Mouse (Mus musculus) kidney, postnatal 4 days (tissue): ENCODE data around the gene Sco2.

Source experiments
- DNase-seq, 2 experiments: peaks; one replicate each; pipeline ENCODE4 v3.0.0; 2021; ENCODE audit warnings: mixed read lengths in 2 of 2

The Sco2 gene

DNA sequence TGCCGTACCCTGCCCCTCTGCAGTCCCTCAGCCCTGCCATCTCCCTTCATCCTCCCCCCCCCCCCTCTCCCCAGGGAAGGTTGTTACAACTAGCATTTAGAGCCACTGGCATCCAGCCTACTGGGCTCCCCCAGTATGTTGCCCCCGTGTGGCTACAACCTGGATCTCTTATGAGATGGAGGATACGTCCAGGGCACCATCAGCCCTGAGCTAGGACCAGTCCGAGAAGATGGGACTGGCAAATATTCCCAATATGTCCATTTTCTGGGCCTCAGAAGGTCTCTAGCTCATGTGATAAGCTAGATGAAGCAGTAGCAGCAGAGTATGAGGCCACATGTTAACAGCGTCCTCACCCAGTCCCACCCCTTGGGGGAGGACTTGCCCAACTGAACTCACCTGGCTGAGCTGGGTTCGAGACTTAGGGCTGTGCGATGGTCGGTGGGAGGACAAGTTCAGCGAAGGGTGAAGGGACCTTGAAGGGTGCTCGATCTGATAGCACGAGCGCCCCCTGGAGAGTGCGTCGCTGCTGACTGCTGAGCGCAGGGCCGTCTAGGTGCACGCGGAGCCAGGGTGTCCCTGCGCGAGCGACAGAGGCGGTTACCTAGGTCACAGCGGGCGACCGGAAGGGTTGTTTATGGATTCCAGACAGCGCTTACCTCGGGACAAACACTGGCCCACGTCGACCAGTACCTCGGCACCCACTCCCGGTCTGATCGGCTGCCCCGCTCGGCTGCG is 452 bp downstream of the Sco2 start:
- peak; percentile 92 to 95 for DNase-seq

DNA sequence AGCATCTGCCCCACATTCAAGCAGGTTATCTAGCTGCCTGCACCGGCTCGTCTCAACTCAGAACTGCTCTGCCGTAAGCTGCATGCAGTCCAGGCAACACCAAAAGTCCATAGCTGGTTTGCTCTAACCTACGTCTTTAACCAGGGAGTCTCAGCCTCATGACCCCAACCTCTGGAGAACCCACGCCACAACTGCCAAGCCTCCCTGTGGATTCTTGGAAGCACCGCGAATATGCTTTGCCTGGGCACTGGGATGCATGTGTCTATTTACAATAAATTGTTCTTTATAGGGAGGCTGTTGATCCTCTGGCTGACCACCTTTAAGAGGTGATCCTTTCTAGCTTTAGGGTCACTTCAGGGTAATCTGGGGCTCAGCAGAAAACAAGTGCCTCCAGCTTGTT is 1.1 kb downstream of the Sco2 start:
- no peak for DNase-seq

DNA sequence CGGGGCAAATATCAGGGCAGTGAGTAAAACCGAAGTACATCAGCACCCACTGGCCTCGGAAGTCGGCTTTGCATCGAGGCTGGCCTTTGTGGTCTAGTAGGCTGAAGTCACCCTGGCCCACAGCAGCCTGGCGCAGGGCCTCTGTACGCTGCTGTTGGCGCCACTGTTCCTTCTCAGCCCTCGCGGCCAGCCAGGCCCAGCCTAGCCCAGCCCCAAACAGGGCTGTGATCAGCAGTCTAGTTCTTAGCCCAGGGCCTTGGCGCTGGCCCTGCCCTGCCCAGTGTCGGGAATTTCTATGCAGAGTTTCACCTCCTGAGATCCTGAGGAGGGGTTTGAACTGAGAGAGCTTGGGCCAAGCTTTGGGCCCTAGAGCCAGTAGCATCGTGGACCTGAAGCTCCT is 1.6 kb downstream of the Sco2 start:
- no peak for DNase-seq

DNA sequence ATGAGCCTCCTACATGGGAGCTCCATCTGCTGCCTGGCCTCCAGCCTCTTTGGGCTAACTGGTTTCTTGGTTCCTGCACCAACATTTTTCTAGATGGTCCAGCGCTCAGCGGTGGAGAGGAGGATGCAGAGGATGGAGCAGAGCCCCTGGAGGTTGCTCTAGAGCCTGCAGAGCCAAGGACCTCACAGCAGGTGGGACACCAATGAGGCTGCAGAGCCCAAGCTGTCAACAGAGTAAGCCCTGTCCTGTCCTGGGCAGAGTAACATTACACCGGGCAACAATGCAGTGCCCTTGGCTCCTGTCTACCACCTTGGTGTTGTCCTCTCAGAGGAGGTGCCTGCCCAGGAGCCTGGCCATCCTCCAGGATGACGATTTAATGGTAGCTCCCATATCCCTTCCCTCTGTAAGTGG is 8.5 kb downstream of the Sco2 start:
- DNase-seq = no peak

DNA sequence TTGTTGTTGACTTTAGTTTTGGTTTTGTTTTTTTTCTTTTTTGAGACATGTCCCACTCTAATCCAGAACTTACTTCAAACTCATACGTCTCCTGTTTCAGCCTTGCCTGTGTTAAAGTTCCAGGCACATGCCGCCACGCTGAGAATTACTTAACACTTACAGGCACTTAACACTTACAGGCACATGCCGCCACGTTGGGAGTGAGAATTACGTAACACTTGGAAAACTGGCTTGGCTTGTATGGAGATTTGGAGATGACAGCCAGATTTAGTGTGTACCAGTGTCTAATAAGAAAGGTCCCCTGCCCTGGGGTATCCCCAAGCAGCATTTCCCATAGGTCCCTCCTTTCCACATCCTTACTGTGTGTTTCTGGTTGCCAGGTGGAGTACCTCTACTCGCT is 10.6 kb downstream of the Sco2 start:
- no peak for DNase-seq

DNA sequence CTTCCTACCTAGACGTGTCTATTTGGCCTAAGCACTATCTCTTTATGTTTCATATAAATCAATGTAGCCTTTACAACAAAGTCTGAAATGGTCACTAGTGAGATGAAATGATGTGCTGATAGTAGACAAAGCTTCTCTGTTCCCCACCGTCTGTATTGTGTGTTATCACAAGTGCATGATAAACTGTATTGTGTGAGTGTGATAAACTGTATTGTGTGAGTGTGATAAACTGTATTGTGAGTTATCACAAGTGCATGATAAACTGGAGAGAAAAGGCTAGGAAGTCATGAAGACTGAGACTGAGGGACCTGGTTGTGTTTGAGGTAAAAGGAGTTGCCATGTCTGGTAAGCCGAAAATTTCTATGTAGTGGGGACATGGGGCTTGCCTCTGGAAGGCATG is 14.9 kb downstream of the Sco2 start:
- no peak for DNase-seq

DNA sequence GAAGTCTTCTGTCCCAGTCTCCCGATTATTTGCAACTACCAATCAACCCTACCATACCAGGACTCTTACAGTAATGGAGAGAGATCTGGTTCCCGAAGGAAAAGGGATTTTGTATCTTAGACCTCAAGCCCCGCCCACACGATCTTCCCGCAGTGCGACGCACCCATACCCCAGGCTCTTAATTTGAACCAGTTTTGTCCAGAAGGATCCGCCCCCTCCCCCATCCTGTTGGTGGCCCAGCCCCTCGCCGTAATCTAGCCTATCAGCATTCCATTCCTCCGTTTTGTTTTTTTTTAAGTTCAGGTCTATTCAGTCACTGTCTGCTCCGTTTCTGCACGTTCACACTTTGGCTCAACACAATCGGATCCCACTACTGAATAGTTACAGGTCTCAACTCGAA is 17.3 kb downstream of the Sco2 start:
- DNase-seq = peak; percentile 92 to 95

DNA sequence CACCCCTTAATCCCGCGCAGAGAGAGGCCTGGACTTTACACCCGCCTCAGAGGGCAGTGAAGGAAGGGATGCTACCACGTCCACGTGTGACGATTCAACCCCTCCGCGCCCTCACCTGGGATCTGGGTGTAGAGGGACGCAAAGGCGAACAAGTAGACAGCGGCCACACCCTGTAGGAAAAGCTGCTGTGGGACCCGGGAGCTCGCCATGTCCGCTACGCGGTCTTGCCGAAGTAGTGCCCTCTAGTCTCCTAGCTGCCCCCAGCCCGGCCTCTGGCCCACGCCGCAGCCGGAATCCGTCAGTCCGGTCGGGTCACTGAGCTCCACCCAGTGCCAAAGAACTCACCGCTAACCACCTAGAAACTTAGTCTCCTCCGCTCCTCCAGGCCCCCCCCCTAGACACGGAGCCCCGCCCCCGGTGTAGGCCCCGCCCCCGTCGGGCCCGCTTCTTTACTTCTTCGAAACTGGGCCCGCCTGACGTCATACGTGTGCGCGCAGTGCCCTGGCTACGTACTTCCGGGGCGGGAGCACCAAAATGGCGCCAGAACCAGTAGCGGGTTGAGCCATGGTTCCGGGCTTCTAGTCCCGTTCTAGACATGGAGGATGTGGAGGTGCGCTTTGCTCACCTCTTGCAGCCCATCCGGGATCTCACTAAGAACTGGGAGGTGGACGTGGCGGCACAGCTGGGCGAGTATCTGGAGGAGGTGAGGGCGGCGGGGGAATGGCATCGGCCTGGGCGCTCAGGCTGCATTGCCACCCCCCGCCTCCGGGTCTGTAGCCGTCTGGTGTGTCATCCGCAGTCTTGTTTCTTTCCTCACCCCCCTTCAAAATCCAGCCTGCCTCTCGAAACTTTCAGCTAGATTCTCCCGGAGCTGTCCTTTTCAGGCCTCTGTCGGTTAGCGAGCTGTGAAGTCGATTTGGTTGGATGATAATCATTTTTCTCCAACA is 18.1 kb downstream of the Sco2 start, which contains the start of the genes Lmf2 and Ncaph2:
Gene Lmf2, minus strand, starts transcription at position 419 of the 947 bp plus-strand sequence.
Gene Ncaph2, plus strand, starts transcription at position 479 of the 947 bp plus-strand sequence.
- peak; percentile 98 to 99 for DNase-seq

DNA sequence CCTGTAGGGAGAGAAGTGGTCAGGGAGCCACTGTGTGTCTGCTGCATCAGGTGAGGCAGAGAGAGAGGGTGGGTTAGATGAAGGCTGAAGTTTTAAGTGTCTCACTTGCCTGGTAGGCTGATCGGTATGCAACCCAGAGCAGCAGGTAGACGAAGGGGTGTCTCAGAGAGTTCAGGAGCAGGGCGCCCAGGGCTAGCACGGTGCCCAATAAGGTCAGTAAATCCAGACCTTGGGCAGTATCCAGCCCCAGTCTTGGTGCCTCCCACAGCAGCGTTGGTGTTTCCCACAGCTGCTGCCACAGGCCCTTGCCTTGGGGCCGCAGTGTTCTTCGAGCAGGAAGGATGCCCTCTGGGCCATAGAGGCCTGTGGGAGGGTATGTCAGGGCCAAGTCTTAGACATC is 19.2 kb downstream of the Sco2 start:
- DNase-seq = no peak

DNA sequence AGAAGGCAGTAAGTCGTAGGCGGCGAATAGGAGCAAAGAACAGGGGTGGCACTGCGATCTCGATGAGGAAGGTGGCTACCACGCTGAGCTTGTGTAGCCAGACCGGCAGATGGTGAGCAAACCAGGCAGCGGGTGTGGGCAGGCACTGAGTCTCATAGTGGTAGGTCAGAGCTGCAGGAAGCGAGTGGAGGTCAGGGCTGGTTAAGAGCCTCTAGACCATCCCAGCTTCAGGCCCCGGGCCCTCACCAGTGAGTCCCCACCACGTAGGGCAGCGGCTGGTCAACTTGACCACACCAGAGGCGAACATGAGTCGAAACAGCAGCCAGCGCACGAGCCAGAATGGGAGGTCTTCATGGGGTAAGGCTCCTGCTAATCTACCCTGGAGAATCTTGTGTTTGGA is 19.8 kb downstream of the Sco2 start:
- DNase-seq = no peak

DNA sequence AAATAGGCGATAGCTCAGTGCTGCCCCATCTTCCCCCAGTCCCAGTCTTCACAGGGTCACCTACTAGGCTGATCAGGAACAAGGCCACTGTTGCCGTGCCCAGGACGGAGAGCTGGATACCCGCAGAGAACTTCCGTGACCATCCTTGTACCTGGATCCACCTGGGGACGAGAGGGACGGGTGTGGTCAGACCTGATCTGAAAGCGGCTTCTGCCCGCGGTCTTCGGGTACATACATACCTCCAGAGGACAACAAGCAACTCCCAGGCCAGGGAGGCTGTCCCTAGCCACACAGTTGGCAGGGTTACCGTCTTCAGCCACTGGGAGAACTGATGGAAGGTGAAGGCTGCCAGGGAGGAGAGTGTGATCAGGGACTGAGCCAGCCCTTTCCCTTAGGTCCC is 20.9 kb downstream of the Sco2 start:
- DNase-seq = no peak

DNA sequence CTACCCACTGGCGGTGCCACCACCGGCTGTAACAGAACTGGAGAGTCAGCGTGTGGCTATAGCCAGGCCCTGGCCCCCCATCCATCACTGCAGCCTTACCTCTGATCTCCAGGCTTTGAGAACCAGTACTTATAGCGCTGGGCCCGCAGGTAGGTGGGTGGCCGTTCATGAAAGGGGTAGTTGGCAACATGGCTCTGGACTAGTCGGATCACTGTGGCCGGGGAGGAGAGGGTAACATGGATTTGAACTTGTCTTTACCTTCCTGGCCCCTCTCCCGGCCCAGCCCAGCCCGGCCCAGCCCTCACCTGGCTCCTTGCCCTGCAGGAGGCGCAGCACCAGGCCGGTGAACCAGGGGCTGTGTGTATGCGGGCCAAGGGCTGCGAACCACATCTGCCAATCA is 21.6 kb downstream of the Sco2 start:
- DNase-seq = no peak

DNA sequence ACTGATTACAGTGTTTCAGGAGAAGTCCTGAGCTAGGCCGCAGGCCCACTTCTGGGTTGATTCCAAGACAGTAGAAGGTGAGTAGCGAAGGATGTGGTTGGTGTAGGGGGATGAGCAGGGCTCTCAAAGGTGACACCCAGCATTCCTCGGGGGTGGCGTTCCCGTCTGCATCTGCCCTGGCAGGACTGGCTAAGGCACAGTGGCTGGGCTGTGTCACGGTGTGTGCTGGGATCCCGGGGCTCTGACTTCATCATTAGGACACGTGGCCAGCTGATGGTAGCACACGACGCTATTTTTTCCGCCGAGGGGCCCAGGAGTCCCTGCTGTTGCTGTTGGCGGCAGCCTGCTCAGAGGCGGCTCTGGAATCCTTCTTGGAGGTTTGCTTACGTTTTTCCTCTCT is 22.3 kb downstream of the Sco2 start:
- DNase-seq = no peak

DNA sequence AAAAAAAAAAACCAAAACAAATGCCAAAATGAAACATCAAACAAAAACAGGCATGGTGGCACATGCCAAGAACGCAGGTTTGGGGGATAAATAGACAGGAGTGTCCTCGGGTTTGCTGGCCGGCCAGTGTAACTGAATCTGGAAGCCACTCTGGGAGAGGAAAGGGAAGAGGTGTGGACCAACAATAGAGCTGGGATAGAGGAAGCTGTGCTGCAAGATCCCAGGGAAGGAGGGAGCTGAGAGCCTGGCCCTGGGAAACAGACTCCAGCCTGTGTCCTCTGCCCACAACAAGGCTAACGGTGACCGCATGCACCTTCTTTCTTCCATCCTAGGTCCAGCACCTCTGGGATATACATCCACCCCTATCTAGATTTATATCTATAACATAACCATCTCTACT is 23.2 kb downstream of the Sco2 start:
- DNase-seq = no peak

DNA sequence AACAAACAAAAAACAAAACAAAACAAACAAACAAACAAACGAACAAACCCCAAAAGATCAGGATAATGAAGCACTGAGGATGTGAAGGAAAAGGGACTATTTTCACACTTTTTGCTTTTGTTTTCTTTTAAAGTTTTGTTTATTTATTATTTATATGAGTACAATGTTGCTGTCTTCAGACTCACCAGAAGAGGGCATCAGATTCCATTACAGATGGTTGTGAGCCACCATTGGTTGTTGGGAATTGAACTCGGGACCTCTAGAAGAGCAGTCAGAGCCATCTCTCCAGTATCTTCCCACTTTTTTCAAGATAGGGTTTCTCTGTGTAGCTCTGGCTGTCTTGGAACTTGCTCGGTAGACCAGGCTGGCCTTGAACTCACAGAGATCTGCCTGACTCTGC is 30.3 kb downstream of the Sco2 start:
- DNase-seq = no peak

DNA sequence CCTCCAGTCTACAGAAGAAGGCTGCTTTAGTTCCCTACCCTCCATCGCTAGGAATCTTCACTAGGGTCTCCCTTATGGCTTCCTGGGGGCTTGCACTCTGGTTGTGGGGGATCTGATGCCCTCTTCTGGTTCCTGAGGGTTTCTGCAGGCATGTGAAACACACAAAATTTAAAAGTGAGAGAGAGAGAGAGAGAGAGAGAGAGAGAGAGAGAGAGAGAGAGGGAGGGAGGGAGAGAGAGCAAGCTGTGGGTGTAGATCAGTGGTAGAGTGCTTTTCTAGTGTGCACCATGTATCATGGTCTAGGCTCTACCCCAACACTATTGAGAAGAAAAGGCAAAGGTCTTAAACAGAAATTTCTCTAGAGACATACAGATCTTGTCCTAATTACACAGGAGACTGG is 32.0 kb downstream of the Sco2 start:
- no peak for DNase-seq

DNA sequence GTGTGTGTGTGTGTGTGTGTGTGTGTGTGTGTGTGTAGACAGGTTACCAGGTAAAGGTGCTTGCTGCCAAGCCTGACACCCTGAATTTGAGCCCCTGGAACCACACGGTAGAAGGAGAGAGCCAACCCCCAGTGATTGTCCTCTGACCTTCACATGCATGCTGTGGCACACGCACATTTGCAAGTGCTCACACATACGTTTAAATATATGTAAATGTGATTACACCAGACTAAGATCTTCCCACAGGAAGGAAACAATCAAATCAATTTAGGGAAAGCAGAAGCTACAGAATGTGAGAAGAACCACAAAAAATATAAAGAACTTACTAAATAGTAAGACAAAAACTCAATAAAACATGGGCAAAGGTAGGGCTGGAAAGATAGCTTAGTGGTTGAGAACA is 33.5 kb downstream of the Sco2 start:
- DNase-seq = no peak

DNA sequence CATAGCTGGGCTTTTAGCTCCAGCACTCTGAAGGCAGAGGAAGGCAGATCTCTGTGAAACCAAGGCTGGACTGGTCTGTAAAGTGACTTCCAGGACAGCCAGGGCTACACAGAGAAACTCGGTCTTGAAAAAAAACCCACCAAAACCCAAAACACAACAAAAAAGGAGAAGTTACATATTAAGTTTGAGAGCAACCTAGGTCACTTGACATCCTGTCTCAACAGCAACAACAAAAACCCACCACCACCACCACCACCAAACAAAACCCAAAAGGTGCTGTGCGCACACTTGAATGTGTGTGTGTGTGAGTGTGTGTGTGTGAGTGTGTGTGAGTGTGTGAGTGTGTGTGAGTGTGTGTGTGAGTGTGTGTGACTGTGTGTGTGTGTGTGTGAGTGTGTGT is 34.0 kb downstream of the Sco2 start:
- DNase-seq = no peak

DNA sequence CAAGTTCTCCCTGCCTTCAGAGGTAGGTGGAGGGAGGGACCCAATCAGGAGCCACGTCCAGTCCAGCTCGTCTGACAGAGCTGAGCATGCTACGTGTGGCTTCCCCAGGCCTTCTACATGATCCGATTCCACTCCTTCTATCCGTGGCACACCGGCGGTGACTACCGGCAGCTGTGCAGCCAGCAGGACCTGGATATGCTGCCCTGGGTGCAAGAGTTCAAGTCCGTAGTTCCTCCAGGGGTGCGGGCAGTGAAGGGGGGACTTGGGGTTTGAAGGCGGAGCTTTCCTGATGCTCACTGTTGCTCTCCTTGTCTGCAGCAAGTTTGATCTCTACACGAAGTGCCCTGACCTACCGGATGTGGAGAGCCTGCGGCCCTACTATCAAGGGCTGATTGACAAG is 37.2 kb downstream of the Sco2 start:
- no peak for DNase-seq

DNA sequence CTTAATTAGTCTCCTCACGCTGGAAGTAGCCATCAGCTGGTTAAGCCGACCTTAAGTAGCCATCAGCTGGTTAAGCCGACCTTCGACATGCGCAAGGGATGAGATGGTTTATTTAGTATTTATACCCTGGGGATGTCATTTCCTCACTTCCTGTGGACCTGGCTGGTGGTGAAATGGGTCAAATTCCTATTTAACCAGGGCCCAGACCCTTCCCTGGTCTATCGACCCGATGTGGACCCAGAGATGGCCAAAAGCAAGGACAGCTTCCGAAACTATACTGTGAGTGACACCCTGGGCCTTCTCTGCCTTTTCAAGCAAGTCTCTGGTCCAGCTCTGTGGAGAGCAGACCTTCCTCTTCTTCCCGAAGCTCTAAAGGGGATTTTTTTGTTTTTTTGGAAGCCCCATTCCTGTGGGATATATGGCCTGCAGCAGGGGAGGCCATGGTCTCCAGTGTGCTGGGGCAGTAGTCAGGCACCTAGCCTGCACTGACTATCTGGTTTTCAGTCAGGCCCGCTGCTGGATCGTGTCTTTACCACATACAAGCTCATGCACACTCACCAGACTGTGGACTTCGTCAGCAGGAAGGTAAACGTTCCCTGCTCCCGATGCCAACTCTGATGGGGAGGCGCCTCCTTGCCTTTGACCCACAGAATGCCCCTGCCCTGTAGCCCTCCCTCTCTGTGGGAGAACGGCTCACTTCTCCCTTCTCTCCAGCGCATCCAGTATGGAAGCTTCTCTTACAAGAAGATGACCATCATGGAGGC is 38.7 kb downstream of the Sco2 start:
- peak in 1 of 2 experiments; percentile 17 for DNase-seq

DNA sequence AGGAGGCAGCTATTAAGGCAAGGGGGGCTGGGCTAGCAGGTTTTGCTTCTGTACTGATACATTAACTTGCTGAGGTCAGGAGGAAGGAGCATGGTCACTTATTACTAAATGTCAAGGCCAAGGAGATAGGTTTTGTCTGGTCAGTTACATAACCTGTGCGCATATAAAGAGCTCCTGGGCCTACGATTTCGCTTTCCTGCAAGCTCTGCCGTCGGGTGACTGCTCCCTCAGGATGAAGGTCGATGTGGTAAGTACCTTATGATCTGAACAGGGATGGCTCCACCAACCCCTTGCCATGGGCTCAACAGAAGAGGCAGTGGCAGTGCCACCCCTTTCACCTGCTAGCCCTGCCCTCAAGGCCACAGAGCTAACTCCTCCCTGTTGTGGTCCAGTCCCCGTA is 39.4 kb downstream of the Sco2 start, which contains the start of gene Miox:
Gene Miox, plus strand, starts transcription at position 128 of the 400 bp plus-strand sequence.
- DNase-seq = peak in 1 of 2 experiments; percentile 35

DNA sequence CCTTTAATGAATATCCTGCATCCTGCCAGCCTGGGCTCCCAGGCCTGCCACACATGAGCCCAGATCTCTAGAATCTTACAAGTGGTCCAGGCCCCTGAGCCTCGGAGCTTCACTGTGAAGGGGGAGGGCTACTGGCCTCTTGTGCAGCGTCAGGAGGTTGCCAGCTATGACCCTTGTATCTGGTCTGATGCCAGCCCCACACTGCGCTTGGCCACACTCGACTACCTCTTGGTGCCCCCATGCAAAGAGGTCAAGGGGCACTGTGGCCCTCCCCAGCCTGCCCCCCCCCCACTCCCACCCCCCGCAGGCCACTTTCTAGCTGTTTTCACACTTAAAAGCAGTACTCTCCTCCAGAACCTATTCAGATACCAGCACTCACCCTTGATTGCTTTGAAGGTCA is 47.2 kb downstream of the Sco2 start:
- DNase-seq = peak; percentile 36 to 64

DNA sequence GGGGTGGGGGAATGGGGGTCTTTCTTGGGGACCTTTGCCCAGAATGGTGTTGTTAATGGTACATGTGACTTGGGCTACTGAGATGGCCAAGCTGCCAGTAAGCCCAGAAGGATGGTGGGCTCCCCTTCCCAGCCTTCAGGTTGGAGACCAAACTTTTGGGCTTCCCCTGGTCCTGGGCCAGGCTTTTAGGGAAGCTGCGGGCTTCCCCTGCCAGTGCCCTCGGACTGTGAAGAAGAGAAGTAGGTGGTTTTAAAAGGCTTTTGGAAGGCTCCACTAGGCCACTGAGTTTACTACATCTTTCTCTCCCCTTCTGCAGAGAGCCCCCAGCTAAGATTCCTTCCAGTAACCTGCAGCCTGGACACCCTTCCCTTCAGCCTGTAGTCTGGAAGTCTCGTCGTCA is 50.0 kb downstream of the Sco2 start:
- no peak for DNase-seq
